Mouse (Mus musculus) thymus, postnatal 25 days (tissue): ENCODE data around the gene Gnai2.
"Not testable (repeated sequence)": the region's sequence is repeated elsewhere in the genome, so short reads cannot be mapped to it uniquely, and the experiment has no call there.

Experiments
- DNase-seq: peaks from one replicate; pipeline ENCODE4 v3.0.0; 2022

Gnai2 gene

DNA sequence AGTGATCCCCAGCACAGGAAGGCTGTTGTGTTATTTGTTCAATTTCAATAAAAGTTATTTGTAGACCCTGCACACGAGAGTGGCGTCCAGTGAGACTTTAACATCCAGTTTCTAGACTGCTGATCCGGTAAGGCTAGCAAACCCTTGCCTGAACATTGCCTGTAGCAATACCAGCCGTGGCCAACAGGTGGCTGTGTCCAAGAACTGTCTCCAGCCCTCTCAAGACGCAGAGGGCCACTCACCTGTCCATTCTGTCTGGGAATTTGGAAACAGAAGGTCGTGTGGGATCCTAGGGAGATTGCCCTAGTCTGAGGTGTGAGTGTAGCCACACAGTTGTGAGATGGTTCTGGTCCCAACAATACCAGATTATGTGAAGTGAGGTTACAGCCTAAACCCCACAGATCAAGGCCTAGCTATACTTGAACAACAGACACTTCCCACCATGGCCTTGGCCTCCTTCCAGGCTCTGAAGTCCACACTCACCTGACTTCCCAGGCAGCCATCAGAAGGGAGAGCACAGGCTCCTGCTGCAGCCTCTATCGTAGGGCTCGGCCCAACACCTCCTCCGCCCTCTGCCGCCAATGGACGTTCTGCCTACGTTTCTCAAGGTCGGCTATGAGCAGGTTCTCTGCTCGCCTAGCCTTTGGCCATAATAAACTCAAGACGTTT, 69.0 kb downstream of the Gnai2 start:
- DNase-seq = peak; percentile 79

DNA sequence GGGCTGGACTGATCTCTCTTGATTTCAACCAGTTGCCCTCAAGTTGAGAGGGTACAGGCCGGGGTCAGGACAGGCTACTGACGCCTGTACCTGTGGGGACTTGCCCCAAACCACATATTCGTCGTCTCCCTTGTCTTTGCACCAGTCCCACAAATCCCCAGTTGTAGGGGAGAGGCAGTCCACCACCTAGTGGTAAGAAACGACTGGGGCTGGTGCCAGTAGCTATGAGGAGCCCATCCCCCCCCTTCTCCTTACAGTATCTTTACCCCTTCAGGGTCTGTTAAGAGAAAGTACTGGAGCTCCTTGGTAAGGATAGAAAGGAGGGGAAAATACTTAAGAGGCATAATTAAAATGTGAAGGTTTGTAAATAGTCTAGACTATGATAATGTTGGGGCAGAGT, 69.6 kb downstream of the Gnai2 start:
- not testable (repeated sequence) for DNase-seq
